Mouse (Mus musculus): ENCODE data around the gene Bfar. TPM values are rescaled to one million over a fixed set of nuclear protein-coding genes. Genes with fewer than 3 reads are reported as not detected.

Gene Bfar
- polyA plus RNA-seq, 1 experiment, result 24.1 TPM

DNA sequence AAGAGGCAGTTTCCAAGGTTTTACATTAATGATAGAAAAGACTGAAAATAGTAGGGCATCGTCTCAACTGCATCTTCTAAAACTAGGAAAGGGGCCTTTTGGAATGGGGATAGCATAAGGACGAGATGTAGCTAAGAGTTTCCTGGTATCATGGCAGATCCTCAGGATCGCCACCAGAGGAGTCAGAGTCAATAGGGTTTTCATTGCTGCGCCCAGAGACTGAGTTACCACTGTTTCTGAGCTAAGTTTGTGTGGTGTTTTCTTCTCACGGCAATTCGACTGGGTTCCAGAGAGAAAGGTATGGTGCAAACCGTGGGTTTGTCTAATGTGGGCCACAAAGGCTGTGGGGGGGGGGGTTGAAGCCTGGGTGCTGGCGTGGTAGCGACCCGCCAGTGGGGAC lies 33.0 kb downstream of the Bfar start:
- Histone ChIP-seq H3K9me3 (replicated peaks; ENCODE audit: control insufficient read depth, insufficient read depth, low read length, poor library complexity, severe bottlenecking) (no peaks in the 10 kb centered on the region), H3K27me3 (ENCODE audit: control insufficient read depth, insufficient read depth, low read length, poor library complexity, severe bottlenecking) (no peaks in the 10 kb centered on the region), H3K4me3 (ENCODE audit: low read depth, low read length) (no peak overlapping the region), H3K9ac (ENCODE audit: low read depth, poor library complexity, severe bottlenecking) (no peak overlapping the region), H3K36me3 (ENCODE audit: control insufficient read depth, insufficient read depth, low read length, poor library complexity, severe bottlenecking) (no peaks in the 10 kb centered on the region), H3K27ac (ENCODE audit: insufficient read depth, low read length) (no peak overlapping the region), H3K4me1 (ENCODE audit: control insufficient read depth, insufficient read depth, low read length) (no peaks in the 10 kb centered on the region)
- no peak for TF ChIP-seq POLR2A (IDR thresholded peaks at IDR 0.05; ENCODE audit: insufficient read depth, low read length)
- TF ChIP-seq CTCF (IDR thresholded peaks at IDR 0.05; ENCODE audit: low read depth, low read length), result no peak
- TF ChIP-seq EP300 (IDR thresholded peaks at IDR 0.05; ENCODE audit: insufficient read depth, low read depth, low read length), result no peak

DNA sequence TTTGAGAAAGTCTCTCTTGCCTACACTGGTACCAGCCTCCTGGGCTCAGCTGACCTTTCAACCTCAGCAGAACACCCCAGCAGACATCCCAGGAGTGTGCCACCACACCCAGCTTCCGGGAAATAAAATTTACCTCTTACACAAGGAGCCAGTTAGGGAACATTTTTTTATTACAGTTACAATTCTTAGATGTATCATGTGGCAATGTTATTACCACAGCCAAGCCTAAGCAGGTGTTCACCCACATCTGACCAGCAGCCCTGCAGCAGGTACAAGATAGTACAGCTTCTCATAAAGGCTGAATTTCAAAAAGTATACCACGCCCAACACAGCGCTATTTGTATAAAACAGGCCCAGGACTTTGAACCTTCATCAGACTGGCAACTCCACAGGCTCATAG lies 43.3 kb downstream of the Bfar start:
- TF ChIP-seq CTCF (IDR thresholded peaks at IDR 0.05; ENCODE audit: low read depth, low read length) (no peak), EP300 (IDR thresholded peaks at IDR 0.05; ENCODE audit: insufficient read depth, low read depth, low read length) (no peak), POLR2A (IDR thresholded peaks at IDR 0.05; ENCODE audit: insufficient read depth, low read length) (no peak)
- H3K4me1 ChIP-seq (ENCODE audit: control insufficient read depth, insufficient read depth, low read length), result peaks cover 4% of the 10 kb centered on the region
- no peaks in the 10 kb centered on the region for H3K36me3 ChIP-seq (ENCODE audit: control insufficient read depth, insufficient read depth, low read length, poor library complexity, severe bottlenecking)
- no peaks in the 10 kb centered on the region for H3K27me3 ChIP-seq (ENCODE audit: control insufficient read depth, insufficient read depth, low read length, poor library complexity, severe bottlenecking)
- H3K9ac ChIP-seq (ENCODE audit: low read depth, poor library complexity, severe bottlenecking), result no peak overlapping the region
- no peak overlapping the region for H3K27ac ChIP-seq (ENCODE audit: insufficient read depth, low read length)
- H3K9me3 ChIP-seq (replicated peaks; ENCODE audit: control insufficient read depth, insufficient read depth, low read length, poor library complexity, severe bottlenecking), result no peaks in the 10 kb centered on the region
- no peak overlapping the region for H3K4me3 ChIP-seq (ENCODE audit: low read depth, low read length)

DNA sequence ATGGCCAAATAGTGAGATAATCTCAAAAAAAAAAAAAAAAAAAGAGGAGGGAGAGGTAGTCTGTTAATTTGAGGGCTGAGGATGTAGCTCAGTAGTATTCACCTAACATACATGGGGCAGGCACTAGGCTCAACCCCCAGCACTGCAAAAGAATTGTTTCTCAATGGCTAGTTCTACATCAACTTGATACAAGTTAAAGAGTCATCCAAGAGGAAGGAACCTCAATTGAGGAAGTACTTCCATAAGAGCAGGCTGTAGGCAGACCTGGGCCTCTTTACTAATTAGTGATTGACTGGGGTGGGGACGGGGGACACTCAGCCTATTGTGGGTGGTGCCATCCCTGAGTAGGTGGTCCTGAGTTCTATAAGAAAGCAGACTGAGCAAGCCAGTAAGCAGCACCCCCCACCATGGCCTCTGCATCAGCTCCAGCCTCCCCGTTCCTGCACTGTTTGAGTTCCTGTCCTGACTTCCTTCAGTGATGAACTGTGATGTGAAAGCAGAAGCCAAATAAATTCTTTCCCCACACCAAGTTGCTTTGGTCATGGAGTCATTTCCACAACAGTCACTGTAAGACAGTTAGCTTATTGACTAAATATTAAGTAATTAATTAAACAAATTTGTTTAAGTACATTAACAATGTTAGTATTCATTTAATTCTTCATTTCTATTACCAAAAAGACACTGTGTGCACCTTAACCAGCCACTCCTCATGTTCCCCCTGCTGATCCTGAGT lies 45.3 kb downstream of the Bfar start:
- H3K27ac ChIP-seq (ENCODE audit: insufficient read depth, low read length), result no peak overlapping the region
- TF ChIP-seq EP300 (IDR thresholded peaks at IDR 0.05; ENCODE audit: insufficient read depth, low read depth, low read length) (no peak), POLR2A (IDR thresholded peaks at IDR 0.05; ENCODE audit: insufficient read depth, low read length) (no peak), CTCF (IDR thresholded peaks at IDR 0.05; ENCODE audit: low read depth, low read length) (no peak)
- no peaks in the 10 kb centered on the region for H3K27me3 ChIP-seq (ENCODE audit: control insufficient read depth, insufficient read depth, low read length, poor library complexity, severe bottlenecking)
- H3K4me1 ChIP-seq (ENCODE audit: control insufficient read depth, insufficient read depth, low read length), result peaks cover 4% of the 10 kb centered on the region
- no peak overlapping the region for H3K4me3 ChIP-seq (ENCODE audit: low read depth, low read length)
- no peaks in the 10 kb centered on the region for H3K9me3 ChIP-seq (replicated peaks; ENCODE audit: control insufficient read depth, insufficient read depth, low read length, poor library complexity, severe bottlenecking)
- H3K36me3 ChIP-seq (ENCODE audit: control insufficient read depth, insufficient read depth, low read length, poor library complexity, severe bottlenecking), result no peaks in the 10 kb centered on the region
- no peak overlapping the region for H3K9ac ChIP-seq (ENCODE audit: low read depth, poor library complexity, severe bottlenecking)

DNA sequence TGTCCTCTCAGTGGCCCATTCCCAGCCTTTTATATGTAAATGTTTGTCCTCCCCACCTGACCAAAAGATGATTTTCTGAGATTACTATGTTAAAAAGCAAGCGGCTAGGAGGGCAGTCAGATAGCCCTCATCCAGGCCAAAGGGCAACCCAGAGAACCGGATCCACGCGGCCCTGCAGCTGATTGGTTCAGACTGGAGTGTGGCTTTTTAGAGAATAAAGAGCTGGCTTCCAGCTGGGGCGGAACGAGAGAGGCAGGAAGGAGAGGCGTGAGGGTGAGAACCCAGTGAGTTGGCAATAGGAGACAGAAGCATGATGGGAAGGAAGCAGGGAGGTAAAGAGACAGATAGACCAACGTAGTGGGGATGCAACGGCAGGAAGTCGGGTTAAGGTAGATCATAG lies 51.3 kb downstream of the Bfar start:
- Histone ChIP-seq H3K9me3 (replicated peaks; ENCODE audit: control insufficient read depth, insufficient read depth, low read length, poor library complexity, severe bottlenecking) (no peaks in the 10 kb centered on the region), H3K27me3 (ENCODE audit: control insufficient read depth, insufficient read depth, low read length, poor library complexity, severe bottlenecking) (no peaks in the 10 kb centered on the region), H3K4me3 (ENCODE audit: low read depth, low read length) (no peak overlapping the region), H3K36me3 (ENCODE audit: control insufficient read depth, insufficient read depth, low read length, poor library complexity, severe bottlenecking) (no peaks in the 10 kb centered on the region), H3K4me1 (ENCODE audit: control insufficient read depth, insufficient read depth, low read length) (peaks cover 4% of the 10 kb centered on the region), H3K27ac (ENCODE audit: insufficient read depth, low read length) (no peak overlapping the region), H3K9ac (ENCODE audit: low read depth, poor library complexity, severe bottlenecking) (no peak overlapping the region)
- no peak for TF ChIP-seq CTCF (IDR thresholded peaks at IDR 0.05; ENCODE audit: low read depth, low read length)
- no peak for TF ChIP-seq EP300 (IDR thresholded peaks at IDR 0.05; ENCODE audit: insufficient read depth, low read depth, low read length)
- TF ChIP-seq POLR2A (IDR thresholded peaks at IDR 0.05; ENCODE audit: insufficient read depth, low read length), result no peak

DNA sequence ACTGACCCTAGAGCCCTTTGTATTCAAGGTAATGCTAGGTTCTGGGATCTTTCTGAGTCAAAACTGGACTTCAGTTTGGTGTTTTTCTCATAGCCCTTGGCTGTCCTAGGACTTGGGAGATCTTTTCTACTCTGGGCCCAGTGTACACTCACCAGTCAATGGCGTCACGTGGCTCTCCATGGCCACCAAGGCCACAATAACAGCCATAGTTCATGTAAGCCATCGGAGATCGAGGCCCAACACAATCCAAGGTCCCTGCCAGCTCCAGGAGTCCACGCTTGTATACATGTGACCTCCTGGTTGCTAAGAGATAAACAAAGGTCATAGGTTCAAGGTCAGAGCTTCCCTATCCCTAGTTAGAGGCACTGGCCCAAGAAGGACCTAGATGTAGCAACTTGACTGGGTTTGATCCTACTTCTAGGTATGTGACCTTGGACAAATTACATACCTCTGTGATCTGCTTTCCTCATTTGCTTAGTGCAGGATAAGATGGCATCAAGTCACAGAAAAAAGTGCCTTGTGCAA lies 56.2 kb downstream of the Bfar start:
- H3K4me3 ChIP-seq (ENCODE audit: low read depth, low read length), result no peak overlapping the region
- H3K36me3 ChIP-seq (ENCODE audit: control insufficient read depth, insufficient read depth, low read length, poor library complexity, severe bottlenecking), result no peaks in the 10 kb centered on the region
- no peaks in the 10 kb centered on the region for H3K9me3 ChIP-seq (replicated peaks; ENCODE audit: control insufficient read depth, insufficient read depth, low read length, poor library complexity, severe bottlenecking)
- H3K27ac ChIP-seq (ENCODE audit: insufficient read depth, low read length), result no peak overlapping the region
- no peaks in the 10 kb centered on the region for H3K27me3 ChIP-seq (ENCODE audit: control insufficient read depth, insufficient read depth, low read length, poor library complexity, severe bottlenecking)
- TF ChIP-seq POLR2A (IDR thresholded peaks at IDR 0.05; ENCODE audit: insufficient read depth, low read length) (no peak), CTCF (IDR thresholded peaks at IDR 0.05; ENCODE audit: low read depth, low read length) (no peak), EP300 (IDR thresholded peaks at IDR 0.05; ENCODE audit: insufficient read depth, low read depth, low read length) (no peak)
- H3K9ac ChIP-seq (ENCODE audit: low read depth, poor library complexity, severe bottlenecking), result no peak overlapping the region
- peaks cover 5% of the 10 kb centered on the region for H3K4me1 ChIP-seq (ENCODE audit: control insufficient read depth, insufficient read depth, low read length)

DNA sequence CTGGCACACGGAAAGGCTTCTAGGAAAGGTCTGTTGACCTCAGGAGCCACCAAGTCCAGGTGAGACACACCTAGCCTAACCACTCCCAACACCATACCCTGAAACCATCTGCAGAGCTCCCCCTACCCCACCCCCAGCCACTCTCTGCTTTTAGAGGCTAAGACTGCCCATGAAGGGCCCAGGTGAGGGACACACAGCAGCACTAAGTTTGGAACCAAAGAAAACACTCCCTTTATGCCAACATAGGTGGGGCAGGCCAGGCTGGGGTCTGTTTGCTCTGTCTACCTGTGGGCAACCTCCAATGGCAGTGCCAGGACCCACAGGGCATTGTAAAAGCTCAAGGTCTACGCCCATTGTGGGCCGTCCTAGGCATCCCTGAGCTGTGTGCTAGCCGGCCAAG lies 57.8 kb downstream of the Bfar start:
- H3K27me3 ChIP-seq (ENCODE audit: control insufficient read depth, insufficient read depth, low read length, poor library complexity, severe bottlenecking), result no peaks in the 10 kb centered on the region
- TF ChIP-seq CTCF (IDR thresholded peaks at IDR 0.05; ENCODE audit: low read depth, low read length) (no peak), POLR2A (IDR thresholded peaks at IDR 0.05; ENCODE audit: insufficient read depth, low read length) (no peak), EP300 (IDR thresholded peaks at IDR 0.05; ENCODE audit: insufficient read depth, low read depth, low read length) (no peak)
- no peaks in the 10 kb centered on the region for H3K36me3 ChIP-seq (ENCODE audit: control insufficient read depth, insufficient read depth, low read length, poor library complexity, severe bottlenecking)
- no peaks in the 10 kb centered on the region for H3K9me3 ChIP-seq (replicated peaks; ENCODE audit: control insufficient read depth, insufficient read depth, low read length, poor library complexity, severe bottlenecking)
- no peak overlapping the region for H3K9ac ChIP-seq (ENCODE audit: low read depth, poor library complexity, severe bottlenecking)
- no peak overlapping the region for H3K27ac ChIP-seq (ENCODE audit: insufficient read depth, low read length)
- H3K4me3 ChIP-seq (ENCODE audit: low read depth, low read length), result 0 out of 2 replicates have a peak overlapping the region, but pooled peaks have one; percentile 1
- peaks cover 4% of the 10 kb centered on the region for H3K4me1 ChIP-seq (ENCODE audit: control insufficient read depth, insufficient read depth, low read length)
